Mouse (Mus musculus) midbrain, embryonic 15.5 days (tissue): ENCODE measurements around the gene Abcc8. TPM values are rescaled to one million over a fixed set of nuclear protein-coding genes. Genes with fewer than 3 reads are reported as not detected.

Source experiments
- ATAC-seq: fragments of 200-750 bp; cut with Nextera tagmentation; replicated peaks from 2 replicates; pipeline ENCODE4 v1.8.0; 2017; ENCODE audit warnings: moderate TSS enrichment
- H3K27ac ChIP-seq: fragments of 300-500 bp; sonication (generic); 2 replicates; pipeline ENCODE4 v1.5.1; 2015; ENCODE audit warnings: mild to moderate bottlenecking, inconsistent platforms
- H3K27me3 ChIP-seq: fragments of 300-500 bp; sonication (generic); replicated peaks from 2 replicates; pipeline ENCODE4 v1.6.1; 2015; ENCODE audit warnings: inconsistent platforms
- H3K36me3 ChIP-seq: fragments of 300-500 bp; sonication (generic); replicated peaks from 2 replicates; pipeline ENCODE4 v1.6.1; 2015; ENCODE audit warnings: inconsistent platforms
- H3K4me1 ChIP-seq: fragments of 300-500 bp; sonication (generic); 2 replicates; pipeline ENCODE4 v1.6.1; 2015; ENCODE audit warnings: inconsistent platforms
- H3K4me2 ChIP-seq: fragments of 300-500 bp; sonication (generic); 2 replicates; pipeline ENCODE4 v1.6.1; 2015; ENCODE audit warnings: inconsistent platforms, mild to moderate bottlenecking, moderate library complexity
- H3K4me3 ChIP-seq: fragments of 300-500 bp; sonication (generic); 2 replicates; pipeline ENCODE4 v1.5.1; 2015; ENCODE audit warnings: mild to moderate bottlenecking, inconsistent platforms
- H3K9ac ChIP-seq: fragments of 300-500 bp; sonication (generic); 2 replicates; pipeline ENCODE4 v1.6.1; 2015; ENCODE audit warnings: mild to moderate bottlenecking, inconsistent platforms
- H3K9me3 ChIP-seq: fragments of 300-500 bp; sonication (generic); 2 replicates; pipeline ENCODE4 v1.6.1; 2016; ENCODE audit warnings: inconsistent platforms
- WGBS: fragments of 180-500 bp; shearing (Covaris S2); methylation state at CpG from one replicate; pipeline ENCODE4 v1.1.7; 2015; ENCODE audit warnings: mixed read lengths; 5-methylcytosine and 5-hydroxymethylcytosine counted together
- polyA plus RNA-seq: library from polyadenylated mRNA; unstranded; fragments of >200 nt; fragmentation: Nextera tagmentation; extraction: Ambion mirVana; gene quantifications from 2 replicates; pipeline ENCODE4 v1.2.1, GENCODE M21; 2015

The Abcc8 gene
- 5.8 and 9.3 TPM in 2 replicates for polyA plus RNA-seq

GRCm38 (mm10) chr7:46179431-46180275 is at the start of gene Abcc8:
Gene Abcc8 (minus strand): TSS chr7:46180033.
- no peaks in the 10 kb centered on the region for H3K9me3 ChIP-seq
- H3K27ac ChIP-seq = no peak within 1 kb of the TSS
- peak within 1 kb of the TSS; percentile 43 for H3K4me3 ChIP-seq
- peak; percentile 67 for ATAC-seq
- peak within 1 kb of the TSS; percentile 85 for H3K4me2 ChIP-seq
- peak within 1 kb of the TSS; percentile 33 for H3K9ac ChIP-seq
- WGBS = under 1% methylated on average over 74 of the region's 75 CpGs
- H3K27me3 ChIP-seq = peaks cover 29% of the 10 kb centered on the region
- no peaks in the 10 kb centered on the region for H3K36me3 ChIP-seq
- H3K4me1 ChIP-seq = peaks cover 3% of the 10 kb centered on the region; the same call in 1 of the 2 replicates

- Histone ChIP-seq H3K36me3 (no peaks in the 10 kb centered on the region), H3K27me3 (no peaks in the 10 kb centered on the region), H3K4me3 (no peak overlapping the region), H3K27ac (no peak overlapping the region), H3K4me1 (0 out of 2 replicates have a peak, but pooled peaks cover 5% of the 10 kb centered on the region), H3K4me2 (no peak overlapping the region), H3K9me3 (no peaks in the 10 kb centered on the region), H3K9ac (no peak overlapping the region)
- ATAC-seq = no peak
- WGBS = 67% methylated on average over 4 of the region's 4 CpGs
These were observed 47.1 kb upstream of the Abcc8 start for GRCm38 (mm10) chr7:46226936-46227335.

GRCm38 (mm10) chr7:46226253-46226652 is 46.4 kb upstream of the Abcc8 start:
- Histone ChIP-seq H3K4me1 (0 out of 2 replicates have a peak, but pooled peaks cover 5% of the 10 kb centered on the region), H3K36me3 (no peaks in the 10 kb centered on the region), H3K4me2 (no peak overlapping the region), H3K27me3 (no peaks in the 10 kb centered on the region), H3K27ac (no peak overlapping the region), H3K4me3 (no peak overlapping the region), H3K9me3 (no peaks in the 10 kb centered on the region), H3K9ac (no peak overlapping the region)
- no peak for ATAC-seq
- 30% methylated on average over 7 of the region's 7 CpGs for WGBS

- Histone ChIP-seq H3K4me1 (peaks cover 8% of the 10 kb centered on the region; the same call in 1 of the 2 replicates), H3K4me3 (no peak overlapping the region), H3K27me3 (no peaks in the 10 kb centered on the region), H3K9ac (no peak overlapping the region), H3K9me3 (no peaks in the 10 kb centered on the region), H3K27ac (no peak overlapping the region), H3K4me2 (no peak overlapping the region), H3K36me3 (no peaks in the 10 kb centered on the region)
- ATAC-seq = no peak
- 81% methylated on average over 8 of the region's 8 CpGs for WGBS
These were observed 40.8 kb upstream of the Abcc8 start for GRCm38 (mm10) chr7:46220591-46221129.

GRCm38 (mm10) chr7:46218415-46218814 is 38.6 kb upstream of the Abcc8 start:
- Histone ChIP-seq H3K4me1 (peaks cover 8% of the 10 kb centered on the region; the same call in 1 of the 2 replicates), H3K4me2 (no peak overlapping the region), H3K9me3 (no peaks in the 10 kb centered on the region), H3K27me3 (no peaks in the 10 kb centered on the region), H3K9ac (no peak overlapping the region), H3K4me3 (no peak overlapping the region), H3K27ac (no peak overlapping the region), H3K36me3 (no peaks in the 10 kb centered on the region)
- WGBS = 13% methylated on average over 11 of the region's 11 CpGs
- ATAC-seq = no peak; the same call in 1 of the 2 replicates

GRCm38 (mm10) chr7:46216481-46216880 is 36.6 kb upstream of the Abcc8 start:
- H3K36me3 ChIP-seq = no peaks in the 10 kb centered on the region
- no peak overlapping the region for H3K4me2 ChIP-seq
- peaks cover 8% of the 10 kb centered on the region; the same call in 1 of the 2 replicates for H3K4me1 ChIP-seq
- H3K9me3 ChIP-seq = no peaks in the 10 kb centered on the region
- H3K9ac ChIP-seq = no peak overlapping the region
- no peak for ATAC-seq
- no peak overlapping the region for H3K27ac ChIP-seq
- H3K27me3 ChIP-seq = no peaks in the 10 kb centered on the region
- 53% methylated on average over 2 of the region's 2 CpGs for WGBS
- no peak overlapping the region for H3K4me3 ChIP-seq

GRCm38 (mm10) chr7:46210276-46210675 is 30.4 kb upstream of the Abcc8 start:
- no peak overlapping the region for H3K9ac ChIP-seq
- no peaks in the 10 kb centered on the region for H3K36me3 ChIP-seq
- no peaks in the 10 kb centered on the region for H3K9me3 ChIP-seq
- H3K4me1 ChIP-seq = no peaks in the 10 kb centered on the region
- H3K27me3 ChIP-seq = no peaks in the 10 kb centered on the region
- H3K4me2 ChIP-seq = no peak overlapping the region
- WGBS = 81% methylated on average over 6 of the region's 6 CpGs
- no peak overlapping the region for H3K27ac ChIP-seq
- no peak overlapping the region for H3K4me3 ChIP-seq
- no peak for ATAC-seq

GRCm38 (mm10) chr7:46208131-46208530 is 28.3 kb upstream of the Abcc8 start:
- Histone ChIP-seq H3K9me3 (no peaks in the 10 kb centered on the region), H3K4me2 (no peak overlapping the region), H3K4me1 (no peaks in the 10 kb centered on the region), H3K9ac (no peak overlapping the region), H3K4me3 (no peak overlapping the region), H3K36me3 (no peaks in the 10 kb centered on the region), H3K27ac (no peak overlapping the region), H3K27me3 (no peaks in the 10 kb centered on the region)
- ATAC-seq = no peak
- 91% methylated on average over 8 of the region's 8 CpGs for WGBS

- H3K4me1 ChIP-seq = peaks cover 9% of the 10 kb centered on the region
- H3K4me2 ChIP-seq = no peak overlapping the region
- 81% methylated on average over 6 of the region's 6 CpGs for WGBS
- no peak overlapping the region for H3K9ac ChIP-seq
- H3K27me3 ChIP-seq = no peaks in the 10 kb centered on the region
- no peak overlapping the region for H3K27ac ChIP-seq
- H3K4me3 ChIP-seq = no peak overlapping the region
- ATAC-seq = no peak
- H3K9me3 ChIP-seq = no peaks in the 10 kb centered on the region
- H3K36me3 ChIP-seq = no peaks in the 10 kb centered on the region
These were observed 24.9 kb upstream of the Abcc8 start for GRCm38 (mm10) chr7:46204775-46205174.

GRCm38 (mm10) chr7:46204046-46204471 is 24.2 kb upstream of the Abcc8 start:
- H3K4me1 ChIP-seq = peaks cover 9% of the 10 kb centered on the region
- H3K9ac ChIP-seq = no peak overlapping the region
- peak; percentile 62 for ATAC-seq
- H3K27ac ChIP-seq = no peak overlapping the region
- H3K36me3 ChIP-seq = no peaks in the 10 kb centered on the region
- no peaks in the 10 kb centered on the region for H3K9me3 ChIP-seq
- no peak overlapping the region for H3K4me2 ChIP-seq
- H3K27me3 ChIP-seq = no peaks in the 10 kb centered on the region
- 45% methylated on average over 11 of the region's 11 CpGs for WGBS
- no peak overlapping the region for H3K4me3 ChIP-seq

- Histone ChIP-seq H3K27me3 (no peaks in the 10 kb centered on the region), H3K4me3 (no peak overlapping the region), H3K27ac (no peak overlapping the region), H3K4me2 (peak overlapping the region; percentile 2; the same call in 1 of the 2 replicates), H3K36me3 (no peaks in the 10 kb centered on the region), H3K9me3 (no peaks in the 10 kb centered on the region), H3K9ac (no peak overlapping the region), H3K4me1 (peaks cover 9% of the 10 kb centered on the region)
- 13% methylated on average over 14 of the region's 14 CpGs for WGBS
- ATAC-seq = no peak
These were observed 21.8 kb upstream of the Abcc8 start for GRCm38 (mm10) chr7:46201649-46202048.

- Histone ChIP-seq H3K4me1 (peaks cover 9% of the 10 kb centered on the region), H3K4me3 (no peak overlapping the region), H3K27me3 (no peaks in the 10 kb centered on the region), H3K9ac (no peak overlapping the region), H3K27ac (no peak overlapping the region), H3K4me2 (no peak overlapping the region), H3K36me3 (no peaks in the 10 kb centered on the region), H3K9me3 (no peaks in the 10 kb centered on the region)
- 69% methylated on average over 6 of the region's 6 CpGs for WGBS
- no peak for ATAC-seq
These were observed 20.2 kb upstream of the Abcc8 start for GRCm38 (mm10) chr7:46200021-46200420.
